Mouse (Mus musculus): Measurements from ENCODE around the gene Kcng4.

DNA sequence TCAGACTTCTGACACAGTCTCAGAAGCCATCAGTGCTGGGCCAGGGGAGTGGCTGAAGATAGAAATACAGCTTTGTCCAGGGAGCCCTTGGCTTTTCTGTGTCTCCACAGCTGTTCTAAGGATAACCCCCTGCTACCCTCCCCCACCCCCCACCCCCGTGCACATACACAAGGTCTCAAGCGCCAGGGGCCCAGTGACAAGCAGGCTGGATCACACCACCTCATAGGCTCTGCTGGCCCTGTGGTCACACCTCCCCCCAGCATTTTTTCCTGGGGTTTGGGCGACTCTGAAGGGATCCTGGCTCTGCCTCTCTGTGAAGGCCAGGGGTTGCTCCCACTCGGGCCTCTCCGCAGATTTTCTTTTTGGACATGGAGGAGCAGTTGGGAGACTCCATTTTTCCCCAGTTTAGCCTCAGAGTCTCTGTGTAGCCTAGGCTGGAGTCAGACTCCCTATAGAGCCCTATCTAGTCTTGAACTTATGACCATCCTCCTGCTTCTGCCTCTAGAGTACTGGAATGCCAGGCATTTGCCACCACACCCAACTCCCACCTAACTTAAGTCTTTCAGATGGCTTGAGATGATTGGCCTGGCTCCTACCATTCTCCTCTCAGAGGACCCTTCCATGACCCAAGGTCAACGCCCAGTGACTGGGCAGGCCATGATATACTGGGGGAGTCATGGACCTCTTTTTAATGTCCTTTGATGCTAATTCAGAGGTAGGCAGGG lies 15.2 kb downstream of the Kcng4 start:
- TF ChIP-seq CTCF (IDR thresholded peaks at IDR 0.05; ENCODE audit: insufficient read depth, low read length): no peak
- no peak for TF ChIP-seq POLR2A (IDR thresholded peaks at IDR 0.05; ENCODE audit: borderline replicate concordance, extremely low read depth, low read depth, low read length)
